Mouse (Mus musculus): ENCODE results near the gene Med27.

- TF ChIP-seq GATA1 (IDR thresholded peaks at IDR 0.05; ENCODE audit: low read length), result no peak
- TF ChIP-seq TAL1 (IDR thresholded peaks at IDR 0.05; ENCODE audit: low read length), result no peak
These were observed 55.2 kb downstream of the Med27 start for GRCm38 (mm10) chr2:29401868-29402267.

All from erythroblast, embryonic 14.5 days (primary cell).